In the genomic region with DNA sequence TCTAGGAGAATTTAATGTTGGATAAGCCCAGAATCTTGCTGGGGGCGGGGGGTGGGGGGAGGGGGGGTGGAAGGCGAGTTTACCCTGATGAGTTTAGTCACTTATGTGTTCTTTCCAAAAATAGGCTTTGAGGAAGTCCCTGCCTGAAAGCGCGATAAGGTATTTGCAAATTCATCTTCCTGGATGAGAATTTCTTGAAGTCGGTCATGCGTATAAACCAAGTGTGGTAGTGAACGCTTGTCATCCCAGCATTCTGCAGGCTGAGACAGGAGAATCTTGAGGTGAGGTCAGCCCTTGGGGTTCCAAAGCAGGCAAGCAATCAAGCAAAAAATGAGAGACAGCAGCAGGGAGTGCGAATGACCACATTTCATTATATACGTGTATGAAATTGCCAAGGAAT, we compare ENCODE assay signal across 1 mouse cellular context.
TF ChIP-seq lines count a peak whose summit lies in the region.

No protein-coding gene starts in this region.

TF ChIP-seq in CH12.LX, 34 proteins besides CTCF, POLR2A, EP300 and RAD21 (continued from another document):
- TF ChIP-seq ETS1 (conservative IDR thresholded peaks at IDR 0.05; ENCODE audit: low read depth, low read length) (peak; percentile 96), CHD2 (IDR thresholded peaks at IDR 0.05; ENCODE audit: low read length) (peak; percentile 51; the same call in 1 of the 2 replicates), TBP (conservative IDR thresholded peaks at IDR 0.05; ENCODE audit: low read depth, low read length) (no peak), USF1 (IDR thresholded peaks at IDR 0.05; ENCODE audit: low read depth, low read length) (no peak), ZC3H11A (IDR thresholded peaks at IDR 0.05; ENCODE audit: low read depth, low read length) (no peak), NELFE (IDR thresholded peaks at IDR 0.05; ENCODE audit: low read depth, low read length) (no peak), RCOR1 (conservative IDR thresholded peaks at IDR 0.05; ENCODE audit: low read depth, low read length) (no peak), BHLHE40 (IDR thresholded peaks at IDR 0.05; ENCODE audit: low read depth, low read length) (peak; percentile 98), IRF4 (IDR thresholded peaks at IDR 0.05; ENCODE audit: low read depth, low read length) (peak; percentile 71), ZKSCAN1 (IDR thresholded peaks at IDR 0.05; ENCODE audit: borderline replicate concordance, low read depth, low read length) (no peak), MXI1 (IDR thresholded peaks at IDR 0.05; ENCODE audit: low read depth, low read length) (no peak), ELF1 (IDR thresholded peaks at IDR 0.05; ENCODE audit: low read depth, low read length) (peak; percentile 69), MEF2A (IDR thresholded peaks at IDR 0.05; ENCODE audit: borderline replicate concordance, low read depth, low read length) (peak; percentile 98), JUN (IDR thresholded peaks at IDR 0.05; ENCODE audit: insufficient read depth, low read depth, low read length) (peak; percentile 66)
